Mouse (Mus musculus) right cerebral cortex, postnatal 25 days (tissue): ENCODE data around the gene Gabarapl2.

ENCODE experiments used
- DNase-seq: peaks from one replicate; pipeline ENCODE4 v3.0.0; 2022

The Gabarapl2 gene

GRCm38 (mm10) chr8:111974138-111974537, 33.6 kb downstream of the Gabarapl2 start:
- DNase-seq = no peak

GRCm38 (mm10) chr8:111975706-111976105, 35.2 kb downstream of the Gabarapl2 start:
- DNase-seq = no peak

DNA sequence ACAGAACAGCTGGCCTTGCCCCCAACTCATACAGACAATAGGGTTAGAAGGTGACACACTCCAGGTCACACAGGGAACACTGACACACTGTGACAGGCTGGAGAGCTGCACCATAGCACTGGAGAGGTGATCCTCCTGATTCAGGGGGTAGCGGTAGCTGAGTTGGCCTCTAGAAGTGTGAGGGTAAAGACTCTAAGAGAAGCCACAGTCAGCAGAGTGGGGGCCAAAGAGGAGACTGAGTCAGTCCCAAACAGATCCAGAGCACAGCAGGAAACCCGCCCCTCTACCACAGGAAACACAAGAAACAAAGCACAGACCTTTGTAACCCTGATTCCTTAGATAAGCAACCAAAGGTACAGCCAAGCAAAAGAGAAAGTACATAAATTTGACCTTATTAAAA, 35.8 kb downstream of the Gabarapl2 start:
- no peak for DNase-seq

- no peak for DNase-seq
These were observed 37.6 kb downstream of the Gabarapl2 start for GRCm38 (mm10) chr8:111978147-111978546.

GRCm38 (mm10) chr8:111982116-111982515, 41.6 kb downstream of the Gabarapl2 start:
- no peak for DNase-seq

DNA sequence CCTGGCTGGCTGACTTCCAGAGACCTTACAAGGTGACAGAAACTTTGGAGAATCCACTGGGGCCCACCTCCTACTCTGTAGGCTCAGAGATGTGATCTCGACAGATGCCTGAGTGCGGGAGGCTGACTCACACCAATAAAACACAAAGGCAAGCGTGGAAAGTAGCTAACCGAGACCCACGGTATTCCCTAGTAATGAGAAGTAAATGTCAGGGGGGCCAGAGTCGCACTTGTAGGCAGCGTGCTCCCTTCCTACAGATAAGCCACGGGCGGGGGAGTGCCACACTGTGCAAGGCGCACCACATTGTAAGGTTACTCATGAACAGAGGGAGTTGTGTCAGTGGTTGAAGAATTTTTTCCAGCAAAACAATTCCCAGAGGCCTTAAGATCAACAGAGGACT, 44.0 kb downstream of the Gabarapl2 start:
- no peak for DNase-seq

DNA sequence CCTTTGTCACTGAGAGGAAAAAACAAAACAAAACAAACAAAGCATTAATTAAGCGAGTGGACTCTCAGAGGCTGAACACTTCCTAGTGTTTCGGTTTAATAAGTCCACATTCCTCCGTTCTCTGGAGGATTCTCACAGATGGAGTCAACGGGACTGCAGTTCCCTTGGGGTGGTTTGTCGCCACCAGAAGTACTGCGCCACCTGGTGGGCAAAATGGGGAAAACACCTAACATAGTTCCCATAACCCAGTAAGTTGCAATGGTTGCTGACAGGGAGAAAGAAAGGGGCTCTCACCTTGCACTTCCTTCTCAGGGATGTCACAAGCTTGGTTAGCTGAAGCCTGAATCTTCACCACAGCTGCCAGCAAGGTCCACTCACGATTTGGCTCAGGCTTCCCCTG, 49.4 kb downstream of the Gabarapl2 start:
- peak; percentile 42 for DNase-seq

DNA sequence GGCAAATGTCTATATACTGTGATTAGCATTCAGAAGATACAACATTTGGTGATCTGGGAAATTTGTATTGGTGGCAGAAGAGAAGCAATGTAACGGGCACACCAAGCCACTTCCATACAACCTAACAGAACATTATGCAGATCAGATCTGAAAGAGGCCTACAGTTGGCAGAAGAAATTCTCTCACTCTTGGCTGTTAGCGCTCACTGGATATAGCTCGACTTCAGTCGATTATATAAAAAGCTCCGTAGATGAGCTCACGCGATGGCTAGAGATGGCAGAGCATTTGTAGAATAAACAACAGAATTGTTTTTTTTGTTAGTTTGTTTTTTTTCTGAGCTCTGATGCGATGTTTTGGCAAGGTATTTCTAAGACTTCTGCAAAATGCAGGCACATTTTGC, 50.8 kb downstream of the Gabarapl2 start:
- DNase-seq = no peak

GRCm38 (mm10) chr8:111992013-111992702, 51.7 kb downstream of the Gabarapl2 start, which contains the start of gene Adat1:
Adat1 (minus strand) TSS chr8:111992302.
- DNase-seq = peak; percentile 87

DNA sequence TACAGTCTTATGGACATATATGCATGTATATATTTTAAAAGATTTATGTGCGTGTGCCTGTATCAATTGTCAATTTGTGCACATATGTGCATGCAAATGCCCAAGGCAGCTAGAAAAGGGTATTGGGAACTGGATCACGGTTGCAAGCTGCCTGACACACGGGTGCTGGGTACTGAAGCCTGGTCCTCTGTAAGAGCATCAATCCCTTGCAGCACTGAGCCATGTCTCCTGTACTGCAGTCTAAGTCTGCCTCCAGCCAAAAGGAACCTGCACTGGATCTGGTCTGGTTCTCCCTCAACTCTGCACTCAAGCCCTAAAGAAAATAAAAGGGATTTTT, 52.2 kb downstream of the Gabarapl2 start:
- no peak for DNase-seq
